In the genomic region with DNA sequence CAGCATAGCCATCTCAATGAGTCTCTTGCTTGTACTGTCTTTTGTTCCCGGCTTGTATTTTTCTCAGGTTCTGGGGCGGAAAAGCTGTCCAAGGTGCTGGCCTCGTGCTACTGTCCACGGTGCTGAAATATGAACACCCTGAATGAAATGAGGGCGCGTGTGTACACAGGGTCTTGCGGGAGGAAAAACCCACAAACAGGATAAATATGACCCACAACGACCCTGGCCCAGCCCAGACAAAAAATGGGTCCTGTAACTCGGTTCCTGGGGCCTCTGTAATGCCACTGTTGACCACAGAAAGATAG, we compare ENCODE assay signal across 8 mouse cellular contexts. TPM values are rescaled to one million over a fixed set of nuclear protein-coding genes. Genes with fewer than 3 reads are reported as not detected.
DNase-seq lines count a peak whose midpoint lies in the region; ATAC-seq and TF ChIP-seq lines count a peak whose summit lies in the region.

No protein-coding gene starts in this region.

- no peak overlapping the region for H3K4me3 ChIP-seq in intestine, embryonic 14.5 days (ENCODE audit: low read depth, low read length)
- no peak overlapping the region for H3K4me3 ChIP-seq in intestine, postnatal 0 days (ENCODE audit: low read depth, low read length)
- H3K4me3 ChIP-seq in hindbrain, postnatal 0 days (ENCODE audit: low read length): no peak overlapping the region
- H3K4me3 ChIP-seq in midbrain, embryonic 12.5 days: no peak overlapping the region

- no peak overlapping the region for H3K27ac ChIP-seq in intestine, embryonic 14.5 days (ENCODE audit: low read depth)
- H3K27ac ChIP-seq in intestine, postnatal 0 days (ENCODE audit: low read depth, low read length): no peak overlapping the region
- no peak overlapping the region for H3K27ac ChIP-seq in hindbrain, postnatal 0 days
- H3K27ac ChIP-seq in midbrain, embryonic 12.5 days (replicated peaks): no peak overlapping the region

- H3K36me3 ChIP-seq in intestine, embryonic 14.5 days (ENCODE audit: control insufficient read depth, insufficient read depth, low read length): no peaks in the 10 kb centered on the region
- no peaks in the 10 kb centered on the region for H3K36me3 ChIP-seq in intestine, postnatal 0 days (ENCODE audit: control insufficient read depth, insufficient read depth)
- no peaks in the 10 kb centered on the region for H3K36me3 ChIP-seq in hindbrain, postnatal 0 days (ENCODE audit: insufficient read depth, low read length)
- no peaks in the 10 kb centered on the region for H3K36me3 ChIP-seq in midbrain, embryonic 12.5 days

- H3K4me2 ChIP-seq in intestine, embryonic 14.5 days (ENCODE audit: low read length): no peak overlapping the region
- H3K4me2 ChIP-seq in intestine, postnatal 0 days (replicated peaks; ENCODE audit: low read depth): no peak overlapping the region
- peak overlapping the region; percentile 72; the same call in 1 of the 2 replicates for H3K4me2 ChIP-seq in hindbrain, postnatal 0 days (ENCODE audit: low read depth, low read length)
- 0 out of 2 replicates have a peak overlapping the region, but pooled peaks have one; percentile 99 for H3K4me2 ChIP-seq in midbrain, embryonic 12.5 days (replicated peaks)

- peaks cover 72% of the 10 kb centered on the region for H3K27me3 ChIP-seq in intestine, embryonic 14.5 days (replicated peaks; ENCODE audit: control insufficient read depth, insufficient read depth, low read length)
- peaks cover 50% of the 10 kb centered on the region for H3K27me3 ChIP-seq in intestine, postnatal 0 days (replicated peaks; ENCODE audit: control insufficient read depth, insufficient read depth, low read length)
- H3K27me3 ChIP-seq in hindbrain, postnatal 0 days (ENCODE audit: insufficient read depth, low read length): peaks cover 13% of the 10 kb centered on the region; the same call in 1 of the 2 replicates
- peaks cover 87% of the 10 kb centered on the region for H3K27me3 ChIP-seq in midbrain, embryonic 12.5 days

- no peak for ATAC-seq in intestine, embryonic 14.5 days (replicated peaks; ENCODE audit: low FRiP score, low TSS enrichment, low read depth)
- ATAC-seq in intestine, postnatal 0 days: no peak
- ATAC-seq in hindbrain, postnatal 0 days: no peak
- ATAC-seq in midbrain, embryonic 12.5 days (ENCODE audit: low FRiP score, low read depth): no peak

- H3K9me3 ChIP-seq in intestine, embryonic 14.5 days (ENCODE audit: control insufficient read depth, low read length): 0 out of 2 replicates have a peak, but pooled peaks cover 2% of the 10 kb centered on the region
- H3K9me3 ChIP-seq in intestine, postnatal 0 days (ENCODE audit: control insufficient read depth): no peaks in the 10 kb centered on the region
- H3K9me3 ChIP-seq in hindbrain, postnatal 0 days (ENCODE audit: low read length): no peaks in the 10 kb centered on the region
- H3K9me3 ChIP-seq in midbrain, embryonic 12.5 days: no peaks in the 10 kb centered on the region

- 12% methylated on average over 9 of the region's 9 CpGs for WGBS in intestine, embryonic 14.5 days
- 12% methylated on average over 9 of the region's 9 CpGs for WGBS in intestine, postnatal 0 days
- 18% methylated on average over 9 of the region's 9 CpGs for WGBS in hindbrain, postnatal 0 days
- WGBS in midbrain, embryonic 12.5 days: 18% methylated on average over 9 of the region's 9 CpGs

- 0 out of 2 replicates have a peak, but pooled peaks cover 4% of the 10 kb centered on the region for H3K4me1 ChIP-seq in intestine, embryonic 14.5 days (replicated peaks; ENCODE audit: control insufficient read depth, insufficient read depth, low read length)
- no peaks in the 10 kb centered on the region for H3K4me1 ChIP-seq in intestine, postnatal 0 days (replicated peaks; ENCODE audit: control insufficient read depth, insufficient read depth, low read length)
- peaks cover 8% of the 10 kb centered on the region; the same call in 1 of the 2 replicates for H3K4me1 ChIP-seq in hindbrain, postnatal 0 days (ENCODE audit: insufficient read depth, low read length)
- peaks cover 29% of the 10 kb centered on the region for H3K4me1 ChIP-seq in midbrain, embryonic 12.5 days

- DNase-seq in intestine, embryonic 14.5 days (ENCODE audit: low spot score): peak; percentile 92
- DNase-seq in adipocyte (ENCODE audit: low spot score): peak; percentile 74
- DNase-seq in hindbrain, postnatal 0 days (ENCODE audit: low spot score): no peak
- DNase-seq in right cerebral cortex, adult 2 months (ENCODE audit: low spot score in 2 of 2): no peak
- no peak for DNase-seq in cerebellum, postnatal 4 days (ENCODE audit: low spot score in 2 of 2)
- no peak for DNase-seq in right cerebral cortex, postnatal 4 days

- H3K9ac ChIP-seq in intestine, embryonic 14.5 days (ENCODE audit: low read length): no peak overlapping the region
- no peak overlapping the region for H3K9ac ChIP-seq in intestine, postnatal 0 days (ENCODE audit: low read depth, low read length)
- H3K9ac ChIP-seq in hindbrain, postnatal 0 days (replicated peaks; ENCODE audit: low read length): no peak overlapping the region
- H3K9ac ChIP-seq in midbrain, embryonic 12.5 days (replicated peaks): no peak overlapping the region

- TF ChIP-seq CTCF in intestine, postnatal 0 days (IDR thresholded peaks at IDR 0.05; ENCODE audit: low read depth): no peak; the same call in 1 of the 2 replicates
- TF ChIP-seq CTCF in hindbrain, postnatal 0 days (IDR thresholded peaks at IDR 0.05; ENCODE audit: low read depth): no peak

RNA-seq across cellular contexts. Expression of a gene that starts 0.4 kb away (rescaled TPM):
- 0.09 TPM in 1 of 2 replicates, not detected in the other for polyA plus RNA-seq in intestine, embryonic 14.5 days (2014; fragmentation: Nextera tagmentation; extraction: Ambion mirVana)
- 0.12 TPM in 2 replicates for polyA plus RNA-seq in intestine, postnatal 0 days (2015; fragmentation: Nextera tagmentation; extraction: Ambion mirVana)
- 5.8 and 11.6 TPM in 2 replicates for total RNA-seq in hindbrain, postnatal 0 days (2014; rRNA removed)
- polyA plus RNA-seq in hindbrain, postnatal 0 days (2015; fragmentation: Nextera tagmentation; extraction: Ambion mirVana): 3.5 and 4.1 TPM in 2 replicates
- polyA plus RNA-seq in midbrain, embryonic 12.5 days (2016; fragmentation: Nextera tagmentation; extraction: Ambion mirVana): 1.3 and 1.7 TPM in 2 replicates

RNA-seq across cellular contexts. Expression of a gene that starts 10.0 kb away (rescaled TPM):
- polyA plus RNA-seq in intestine, embryonic 14.5 days (2014; fragmentation: Nextera tagmentation; extraction: Ambion mirVana): 2.3 and 2.6 TPM in 2 replicates
- 1.1 TPM in 2 replicates for polyA plus RNA-seq in intestine, postnatal 0 days (2015; fragmentation: Nextera tagmentation; extraction: Ambion mirVana)
- total RNA-seq in hindbrain, postnatal 0 days (2014; rRNA removed): 70.9 and 83.0 TPM in 2 replicates
- 61.9 and 69.5 TPM in 2 replicates for polyA plus RNA-seq in hindbrain, postnatal 0 days (2015; fragmentation: Nextera tagmentation; extraction: Ambion mirVana)
- 29.3 and 34.3 TPM in 2 replicates for polyA plus RNA-seq in midbrain, embryonic 12.5 days (2016; fragmentation: Nextera tagmentation; extraction: Ambion mirVana)

RNA-seq across cellular contexts. Expression of a gene that starts 22.0 kb away (rescaled TPM):
- polyA plus RNA-seq in intestine, embryonic 14.5 days (2014; fragmentation: Nextera tagmentation; extraction: Ambion mirVana): not detected in 2 replicates
- polyA plus RNA-seq in intestine, postnatal 0 days (2015; fragmentation: Nextera tagmentation; extraction: Ambion mirVana): 1.3 and 2.1 TPM in 2 replicates
- not detected in 2 replicates for total RNA-seq in hindbrain, postnatal 0 days (2014; rRNA removed)
- not detected in 2 replicates for polyA plus RNA-seq in hindbrain, postnatal 0 days (2015; fragmentation: Nextera tagmentation; extraction: Ambion mirVana)
- polyA plus RNA-seq in midbrain, embryonic 12.5 days (2016; fragmentation: Nextera tagmentation; extraction: Ambion mirVana): not detected in 2 replicates

RNA-seq across cellular contexts. Expression of a gene that starts 22.2 kb away (rescaled TPM):
- polyA plus RNA-seq in intestine, embryonic 14.5 days (2014; fragmentation: Nextera tagmentation; extraction: Ambion mirVana): 771 and 821 TPM in 2 replicates
- polyA plus RNA-seq in intestine, postnatal 0 days (2015; fragmentation: Nextera tagmentation; extraction: Ambion mirVana): 313 and 319 TPM in 2 replicates
- total RNA-seq in hindbrain, postnatal 0 days (2014; rRNA removed): 688 and 763 TPM in 2 replicates
- polyA plus RNA-seq in hindbrain, postnatal 0 days (2015; fragmentation: Nextera tagmentation; extraction: Ambion mirVana): 925 and 937 TPM in 2 replicates
- 1,292 and 1,309 TPM in 2 replicates for polyA plus RNA-seq in midbrain, embryonic 12.5 days (2016; fragmentation: Nextera tagmentation; extraction: Ambion mirVana)

RNA-seq across cellular contexts. Expression of a gene that starts 22.4 kb away (rescaled TPM):
- 132 and 141 TPM in 2 replicates for polyA plus RNA-seq in intestine, embryonic 14.5 days (2014; fragmentation: Nextera tagmentation; extraction: Ambion mirVana)
- 53.2 and 57.6 TPM in 2 replicates for polyA plus RNA-seq in intestine, postnatal 0 days (2015; fragmentation: Nextera tagmentation; extraction: Ambion mirVana)
- total RNA-seq in hindbrain, postnatal 0 days (2014; rRNA removed): 37.3 and 45.9 TPM in 2 replicates
- 59.0 and 59.7 TPM in 2 replicates for polyA plus RNA-seq in hindbrain, postnatal 0 days (2015; fragmentation: Nextera tagmentation; extraction: Ambion mirVana)
- 91.9 and 98.7 TPM in 2 replicates for polyA plus RNA-seq in midbrain, embryonic 12.5 days (2016; fragmentation: Nextera tagmentation; extraction: Ambion mirVana)

Comparison
In these comparisons a context has a peak if more than half of its experiments do, and no peak if none do; other contexts are left out.
1. DNase-seq: peak in intestine, embryonic 14.5 days (single experiment) and adipocyte (single experiment); none in hindbrain, postnatal 0 days (single experiment), right cerebral cortex, adult 2 months (0 of 2), cerebellum, postnatal 4 days (0 of 2) and right cerebral cortex, postnatal 4 days (single experiment).
2. H3K4me2 ChIP-seq: peak in hindbrain, postnatal 0 days (single experiment) and midbrain, embryonic 12.5 days (single experiment); none in intestine, embryonic 14.5 days (single experiment) and intestine, postnatal 0 days (single experiment).